Mouse (Mus musculus): Measurements from ENCODE around the gene 4930412O13Rik.

Gene 4930412O13Rik

DNA sequence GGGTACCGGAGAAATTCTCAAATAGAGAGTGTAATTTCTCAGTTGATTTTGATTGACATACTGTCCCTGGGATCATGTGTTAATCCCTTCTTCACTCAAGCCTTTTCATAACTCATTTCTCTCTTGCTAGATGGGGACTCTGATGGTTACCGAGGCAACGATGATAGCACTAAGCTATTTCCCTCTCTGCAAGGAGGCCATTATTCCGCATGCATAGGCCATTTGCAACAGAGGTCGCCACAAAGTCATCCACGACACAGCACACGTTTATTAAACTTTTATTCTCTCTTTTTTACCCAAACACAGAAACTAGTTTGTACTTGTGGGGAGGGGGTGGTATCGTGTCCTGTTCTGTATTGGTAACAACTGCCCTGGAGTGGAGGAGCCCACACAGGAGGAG lies 16.8 kb downstream of the 4930412O13Rik start:
- DNase-seq (ENCODE audit: low spot score): peak; percentile 76

DNA sequence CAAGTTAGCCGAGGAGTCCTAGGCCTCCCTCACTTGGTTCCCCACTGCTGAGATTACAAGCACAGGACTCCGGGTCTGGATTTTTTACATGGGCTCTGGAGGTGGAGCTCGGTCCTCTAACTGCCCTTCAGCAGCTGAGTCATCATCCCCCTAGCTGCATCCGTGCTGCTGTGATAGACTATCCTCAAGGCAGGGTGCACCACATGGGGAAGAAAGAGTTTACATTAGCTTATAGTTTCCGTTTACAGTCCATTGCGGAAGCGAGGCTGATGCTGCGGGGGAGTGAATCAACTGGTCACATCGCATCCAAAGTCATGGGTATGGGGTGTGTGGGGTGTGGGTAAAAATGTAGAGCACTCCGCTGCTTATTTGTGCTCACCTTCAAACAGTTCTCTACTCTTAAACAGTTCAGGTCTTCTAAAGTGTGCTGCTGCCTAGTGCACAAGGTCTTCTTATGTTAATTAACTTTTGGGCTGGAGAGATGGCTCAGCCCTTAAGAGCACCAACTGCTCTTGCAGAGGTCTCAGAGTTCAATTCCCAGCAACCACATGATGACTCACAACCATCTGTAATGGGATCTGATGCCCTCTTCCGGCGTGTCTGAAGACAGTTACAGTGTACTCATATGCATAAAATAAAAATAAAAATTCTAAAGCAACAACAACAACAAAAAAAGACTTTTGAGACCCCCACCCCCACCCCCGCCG lies 23.0 kb downstream of the 4930412O13Rik start:
- no peak for DNase-seq (ENCODE audit: low spot score)

DNA sequence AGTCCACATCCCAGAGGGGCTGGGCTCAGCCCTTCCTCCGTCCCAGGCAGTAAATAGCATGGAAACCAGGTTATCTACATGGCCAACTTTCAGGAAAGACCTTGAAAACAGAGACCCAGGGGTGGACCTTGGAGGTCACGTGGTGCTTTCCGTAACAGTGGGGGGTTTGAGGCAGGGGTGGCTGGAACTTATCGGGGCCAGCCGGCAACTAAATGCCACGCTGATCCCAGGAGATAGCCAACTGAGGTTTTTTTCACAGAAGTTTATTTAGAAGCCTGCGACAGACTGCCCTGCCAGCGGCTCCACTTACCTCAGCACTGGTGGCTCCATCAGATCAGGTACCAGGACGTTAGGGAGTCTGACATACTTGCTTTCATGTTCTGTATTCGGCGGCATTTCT lies 24.9 kb downstream of the 4930412O13Rik start:
- DNase-seq (ENCODE audit: low spot score): no peak

GRCm38 (mm10) chr2:9917602-9918001 lies 36.5 kb downstream of the 4930412O13Rik start:
- no peak for DNase-seq (ENCODE audit: low spot score)

DNA sequence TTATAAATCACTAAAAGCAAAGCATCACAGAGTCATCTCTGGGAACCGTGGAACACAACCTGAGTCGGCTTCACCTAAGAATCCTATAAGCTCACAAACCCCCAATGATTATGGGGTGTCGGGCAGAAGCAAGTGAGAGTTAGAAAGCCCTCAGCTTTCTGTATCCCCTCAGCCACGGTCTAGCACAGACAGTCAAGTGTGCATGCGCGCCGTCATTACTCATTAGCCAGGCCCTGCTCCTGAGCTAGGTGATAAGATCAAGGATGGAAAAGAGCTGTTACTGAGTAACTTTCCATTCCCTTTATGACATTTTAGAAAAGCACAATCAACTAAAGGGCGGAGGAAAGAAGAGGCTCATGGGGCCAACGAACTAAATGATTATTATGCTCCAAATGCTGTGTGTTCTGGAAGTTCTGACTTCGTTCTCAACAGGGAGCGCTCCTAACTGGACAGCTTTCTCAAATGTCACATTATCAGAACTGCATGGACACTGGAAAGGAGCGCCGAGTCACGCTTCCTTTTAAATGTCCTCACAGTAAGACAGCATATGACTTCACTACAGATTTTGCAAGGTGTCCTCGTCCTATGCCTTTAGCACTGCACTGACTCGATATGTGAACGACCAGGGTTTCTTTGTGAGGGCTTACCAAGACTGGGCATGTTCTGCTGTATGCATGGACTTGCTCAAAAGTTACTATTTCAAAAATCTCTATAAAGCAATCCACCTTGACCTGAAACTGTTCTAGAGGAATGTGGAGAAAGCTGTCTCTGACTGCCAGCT lies 37.8 kb downstream of the 4930412O13Rik start:
- no peak for DNase-seq (ENCODE audit: low spot score)

DNA sequence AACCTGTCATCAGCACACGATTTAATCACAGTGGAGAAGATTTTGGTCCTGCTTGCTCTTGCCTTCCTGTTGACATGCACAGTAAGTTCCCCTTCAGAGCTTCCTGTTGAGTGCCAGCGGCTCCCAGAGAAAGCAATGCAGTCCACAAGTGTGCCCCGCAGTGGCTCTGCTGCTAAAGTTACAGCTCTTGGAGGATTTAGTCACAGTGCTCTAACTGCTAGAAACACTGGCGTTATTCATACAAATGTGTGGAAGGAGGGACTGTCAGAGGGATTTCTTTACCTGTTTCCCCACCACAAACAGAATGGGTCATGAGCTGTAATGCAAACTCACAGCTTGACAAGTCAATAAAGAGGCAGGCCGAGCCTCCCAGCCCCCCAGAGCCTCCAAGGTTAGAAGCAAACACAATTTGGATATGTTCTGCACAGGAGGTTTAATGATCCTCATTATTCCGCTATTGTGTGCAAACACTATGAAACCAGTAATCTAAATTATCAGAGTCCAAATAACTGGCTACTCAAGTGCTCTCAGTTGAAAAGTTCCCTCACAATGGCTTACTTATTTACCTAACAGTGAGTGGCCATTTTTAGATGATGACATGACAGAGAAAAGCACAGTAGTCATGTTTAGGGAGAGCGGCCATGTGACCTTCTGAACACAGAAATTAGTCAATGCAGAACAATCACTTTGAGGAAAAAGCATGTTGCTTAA lies 45.3 kb downstream of the 4930412O13Rik start:
- DNase-seq (ENCODE audit: low spot score): peak; percentile 20

- DNase-seq (ENCODE audit: low spot score): no peak
Observed at GRCm38 (mm10) chr2:9926905-9927283, 45.8 kb downstream of the 4930412O13Rik start.

Data from embryo, embryonic 10 days (tissue).